Mouse (Mus musculus): Measurements from ENCODE around the gene Ptpre. TPM values are rescaled to one million over a fixed set of nuclear protein-coding genes. Genes with fewer than 3 reads are reported as not detected.

Ptpre gene
- polyA plus RNA-seq, 1 experiment from 2014 or later = 2.2 TPM

DNA sequence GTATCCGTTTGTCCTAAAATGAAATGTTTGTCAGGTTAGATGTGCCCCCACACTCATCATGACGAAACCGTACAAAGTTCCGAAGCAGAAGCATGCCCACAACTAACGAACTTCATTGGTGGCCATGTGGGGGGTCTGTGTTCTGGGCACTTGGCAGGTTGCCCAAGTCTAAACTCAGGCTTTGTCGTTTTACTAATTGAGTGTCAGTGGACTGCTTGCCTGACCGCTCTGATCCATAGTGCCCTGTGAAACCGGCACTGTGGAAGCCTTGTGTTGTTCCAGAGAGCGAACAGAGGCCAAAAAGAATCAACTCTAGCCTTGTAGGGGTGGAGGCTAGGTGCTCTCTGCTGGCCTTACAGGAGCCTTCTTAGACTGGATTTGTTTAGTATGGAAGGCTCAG lies 91.7 kb downstream of the Ptpre start:
- WGBS = 56% methylated on average over 9 of the region's 9 CpGs
- no peak overlapping the region for H3K4me2 ChIP-seq
- peaks cover 4% of the 10 kb centered on the region; the same call in 1 of the 2 replicates for H3K4me1 ChIP-seq (replicated peaks)
- no peak overlapping the region for H3K27ac ChIP-seq
- no peak for ATAC-seq (ENCODE audit: insufficient number of reproducible peaks, insufficient read depth, low FRiP score, low TSS enrichment, low read depth)
- peaks cover 7% of the 10 kb centered on the region for H3K9me3 ChIP-seq
- no peaks in the 10 kb centered on the region for H3K36me3 ChIP-seq
- H3K9ac ChIP-seq (replicated peaks) = no peak overlapping the region
- peaks cover 2% of the 10 kb centered on the region; the same call in 1 of the 2 replicates for H3K27me3 ChIP-seq
- H3K4me3 ChIP-seq (replicated peaks) = no peak overlapping the region

DNA sequence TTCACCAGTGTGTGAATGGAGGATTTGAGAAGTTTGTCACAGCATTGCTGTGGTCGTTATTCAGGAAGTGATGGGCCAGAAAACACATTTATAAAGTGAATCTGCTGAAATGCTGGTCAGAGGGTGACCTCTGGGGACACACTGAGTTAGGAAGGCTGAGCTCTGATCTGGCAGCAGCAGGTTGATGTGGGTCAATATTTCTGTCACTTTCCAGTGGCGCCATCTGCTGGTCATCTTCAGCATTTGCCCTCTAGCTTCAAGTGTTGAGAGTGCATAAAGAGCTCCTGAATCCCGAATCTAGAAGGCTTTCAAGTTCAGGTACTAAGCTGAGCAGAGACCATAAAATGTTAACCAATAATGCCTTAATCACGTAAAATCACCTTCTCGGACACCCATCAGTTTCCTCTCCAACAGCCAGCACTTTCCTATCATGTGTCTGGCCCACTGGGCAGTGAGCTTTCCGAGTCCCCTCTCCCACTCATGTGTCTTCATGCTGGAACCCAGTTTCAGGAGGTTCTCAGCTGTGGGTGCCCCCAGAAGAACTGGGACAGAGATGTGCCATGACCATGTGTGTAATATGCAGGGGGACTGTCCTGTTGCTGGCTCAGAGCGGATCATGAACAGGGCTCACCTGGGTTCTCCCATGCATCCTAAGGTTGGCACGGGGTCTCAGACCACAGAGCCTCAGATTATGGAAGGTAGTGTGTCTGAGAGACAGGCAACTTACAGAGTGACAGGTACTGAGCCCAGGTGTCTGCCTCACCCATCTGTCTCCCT lies 94.7 kb downstream of the Ptpre start:
- 55% methylated on average over 8 of the region's 8 CpGs for WGBS
- H3K27ac ChIP-seq = no peak overlapping the region
- H3K36me3 ChIP-seq = no peaks in the 10 kb centered on the region
- peaks cover 4% of the 10 kb centered on the region; the same call in 1 of the 2 replicates for H3K4me1 ChIP-seq (replicated peaks)
- ATAC-seq (ENCODE audit: insufficient number of reproducible peaks, insufficient read depth, low FRiP score, low TSS enrichment, low read depth) = no peak
- H3K9ac ChIP-seq (replicated peaks) = no peak overlapping the region
- no peak overlapping the region for H3K4me3 ChIP-seq (replicated peaks)
- H3K9me3 ChIP-seq = no peaks in the 10 kb centered on the region
- no peak overlapping the region for H3K4me2 ChIP-seq
- H3K27me3 ChIP-seq = peaks cover 2% of the 10 kb centered on the region; the same call in 1 of the 2 replicates

DNA sequence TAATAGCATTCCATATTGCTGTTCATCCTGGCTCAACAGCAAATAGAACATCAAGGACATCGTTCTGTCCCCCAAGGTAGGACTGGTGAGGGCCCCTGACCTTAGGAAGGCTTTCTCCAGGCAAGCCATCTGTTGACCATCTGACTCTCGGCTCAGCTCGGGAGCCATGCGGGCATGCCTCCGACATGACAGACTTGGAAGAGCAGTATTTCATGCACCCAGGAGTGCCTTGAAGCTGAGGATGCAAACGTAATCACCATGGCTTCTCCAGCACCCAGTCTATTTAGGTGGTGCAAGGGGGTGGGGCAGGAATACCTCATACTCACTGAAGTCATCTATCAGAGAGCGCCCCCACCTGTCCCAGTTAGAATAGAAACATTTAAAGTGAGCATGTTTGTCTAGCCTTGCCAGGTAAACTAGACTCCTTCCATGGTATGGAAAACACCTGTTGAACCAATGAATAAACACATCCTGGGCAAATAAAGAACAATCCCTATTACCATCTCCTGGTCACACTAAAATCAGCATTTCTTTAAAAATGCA lies 95.5 kb downstream of the Ptpre start:
- Histone ChIP-seq H3K4me1 (replicated peaks) (peaks cover 4% of the 10 kb centered on the region; the same call in 1 of the 2 replicates), H3K4me3 (replicated peaks) (no peak overlapping the region), H3K9ac (replicated peaks) (no peak overlapping the region), H3K36me3 (no peaks in the 10 kb centered on the region), H3K4me2 (no peak overlapping the region), H3K27ac (no peak overlapping the region), H3K27me3 (peaks cover 2% of the 10 kb centered on the region), H3K9me3 (no peaks in the 10 kb centered on the region)
- ATAC-seq (ENCODE audit: insufficient number of reproducible peaks, insufficient read depth, low FRiP score, low TSS enrichment, low read depth) = no peak
- 60% methylated on average over 7 of the region's 7 CpGs for WGBS

DNA sequence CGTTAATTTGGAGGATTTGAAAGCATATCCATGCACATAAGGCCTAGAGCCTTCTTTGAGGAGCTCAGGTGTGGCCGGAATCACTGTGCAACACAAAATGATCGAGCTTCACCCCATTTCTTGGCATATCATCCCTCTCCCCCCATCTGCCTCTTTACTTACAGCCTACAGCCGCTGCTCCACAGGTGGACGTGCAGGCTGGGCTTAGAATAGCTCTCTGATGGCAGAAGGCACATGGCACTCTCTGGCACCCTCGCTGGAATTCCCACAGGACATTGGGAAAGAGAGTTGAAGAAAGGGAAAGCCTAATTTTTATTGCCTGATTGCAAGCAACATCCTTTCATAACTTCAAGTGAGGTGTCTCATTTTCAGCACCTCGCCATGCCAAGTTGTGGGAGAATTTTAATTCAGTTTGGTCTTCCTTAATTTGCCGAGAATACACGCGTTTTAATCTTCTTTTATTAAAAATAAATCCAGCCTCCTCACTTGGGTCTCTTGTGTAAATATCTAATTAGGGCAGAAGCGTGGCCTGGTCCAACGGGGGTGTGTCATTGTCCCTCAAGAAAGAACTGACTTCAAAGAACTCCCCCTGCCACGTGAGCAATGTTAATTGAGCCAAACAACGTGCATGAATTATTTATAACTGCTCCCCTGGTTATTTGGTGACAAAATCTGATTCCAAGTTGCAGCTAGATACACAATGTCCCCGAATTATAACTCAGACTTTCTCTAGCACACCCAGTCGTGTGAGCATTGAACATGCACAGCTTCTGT lies 97.8 kb downstream of the Ptpre start:
- Histone ChIP-seq H3K9ac (replicated peaks) (no peak overlapping the region), H3K36me3 (no peaks in the 10 kb centered on the region), H3K4me2 (no peak overlapping the region), H3K9me3 (no peaks in the 10 kb centered on the region), H3K27me3 (peaks cover 2% of the 10 kb centered on the region), H3K27ac (no peak overlapping the region), H3K4me1 (replicated peaks) (no peaks in the 10 kb centered on the region), H3K4me3 (replicated peaks) (no peak overlapping the region)
- ATAC-seq (ENCODE audit: insufficient number of reproducible peaks, insufficient read depth, low FRiP score, low TSS enrichment, low read depth) = no peak
- WGBS = 74% methylated on average over 16 of the region's 16 CpGs

DNA sequence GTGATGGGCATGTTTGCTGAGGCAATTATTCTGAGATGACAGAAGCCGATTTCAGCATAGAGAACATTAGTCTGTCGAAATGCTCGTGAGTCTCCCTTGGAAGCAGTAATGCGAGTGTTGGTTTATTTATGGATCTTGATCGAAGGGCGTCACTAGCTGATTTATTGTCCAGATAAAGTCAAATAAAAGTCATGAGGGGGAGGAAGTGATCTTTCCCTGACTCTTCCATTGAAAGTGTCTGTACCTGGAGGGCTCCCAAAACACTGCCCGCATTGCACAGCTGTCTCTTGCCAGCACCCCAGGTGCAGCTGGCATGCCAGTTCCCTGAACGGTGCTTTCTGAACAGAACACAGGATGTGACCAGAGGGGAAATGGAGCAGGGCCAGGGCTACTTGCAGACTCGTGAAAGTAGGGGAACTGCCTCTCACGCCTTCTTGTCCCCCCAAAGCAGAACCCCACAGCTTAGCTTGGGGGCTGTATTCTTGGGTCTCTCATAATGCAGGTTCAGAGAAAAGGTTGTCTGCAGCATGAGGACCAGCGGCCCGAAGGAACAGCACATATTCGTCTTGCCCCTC lies 100.2 kb downstream of the Ptpre start:
- no peak for ATAC-seq (ENCODE audit: insufficient number of reproducible peaks, insufficient read depth, low FRiP score, low TSS enrichment, low read depth)
- Histone ChIP-seq H3K27me3 (peaks cover 4% of the 10 kb centered on the region; the same call in 1 of the 2 replicates), H3K4me3 (replicated peaks) (no peak overlapping the region), H3K4me2 (no peak overlapping the region), H3K9ac (replicated peaks) (no peak overlapping the region), H3K36me3 (no peaks in the 10 kb centered on the region), H3K4me1 (replicated peaks) (no peaks in the 10 kb centered on the region), H3K9me3 (no peaks in the 10 kb centered on the region), H3K27ac (no peak overlapping the region)
- 68% methylated on average over 13 of the region's 13 CpGs for WGBS

- Histone ChIP-seq H3K9me3 (no peaks in the 10 kb centered on the region), H3K36me3 (no peaks in the 10 kb centered on the region), H3K27ac (no peak overlapping the region), H3K4me2 (no peak overlapping the region), H3K4me3 (replicated peaks) (no peak overlapping the region), H3K9ac (replicated peaks) (no peak overlapping the region), H3K27me3 (peaks cover 4% of the 10 kb centered on the region; the same call in 1 of the 2 replicates), H3K4me1 (replicated peaks) (no peaks in the 10 kb centered on the region)
- no peak for ATAC-seq (ENCODE audit: insufficient number of reproducible peaks, insufficient read depth, low FRiP score, low TSS enrichment, low read depth)
- WGBS = 63% methylated on average over 2 of the region's 2 CpGs
Measured at GRCm38 (mm10) chr7:135639361-135639760, 102.1 kb downstream of the Ptpre start.

DNA sequence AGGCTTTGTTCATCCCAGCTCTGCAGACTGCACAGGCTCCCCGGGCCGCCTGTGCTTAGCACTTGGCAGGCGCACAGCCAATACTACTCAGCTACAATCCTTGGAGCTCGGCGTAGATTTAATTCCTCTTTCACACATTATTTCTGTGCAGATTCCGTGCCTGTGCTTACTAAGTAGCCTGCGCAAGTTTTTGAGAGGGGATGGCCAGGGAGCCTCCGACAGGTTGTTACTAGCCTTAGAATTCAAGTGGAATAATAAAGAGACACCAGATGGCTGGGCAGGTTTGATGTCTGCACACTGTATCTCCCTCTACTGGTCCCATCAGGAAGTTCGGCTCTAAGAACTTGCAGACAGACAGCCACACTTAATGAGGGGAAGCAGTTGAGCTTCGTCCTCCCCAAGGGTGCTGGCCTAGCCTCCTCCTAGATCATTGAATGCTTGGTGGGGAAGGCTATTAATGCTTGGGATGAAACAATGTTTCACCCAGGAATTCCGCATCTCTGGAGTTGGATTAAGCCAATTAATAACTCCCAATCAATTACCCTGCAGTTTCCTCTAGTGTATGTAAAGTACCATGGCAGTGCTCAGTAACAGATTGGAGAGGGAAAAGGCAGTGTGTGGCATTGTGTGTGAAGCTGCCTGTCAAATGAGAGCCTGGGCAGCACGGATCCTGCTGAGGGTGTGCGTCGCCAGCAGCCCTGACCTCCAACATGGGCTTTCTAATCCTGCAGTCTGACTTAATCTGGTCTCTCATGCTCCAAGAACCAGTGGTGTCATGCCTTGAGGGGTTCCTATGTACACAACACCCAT lies 104.6 kb downstream of the Ptpre start:
- no peak overlapping the region for H3K9ac ChIP-seq (replicated peaks)
- ATAC-seq (ENCODE audit: insufficient number of reproducible peaks, insufficient read depth, low FRiP score, low TSS enrichment, low read depth) = no peak

DNA sequence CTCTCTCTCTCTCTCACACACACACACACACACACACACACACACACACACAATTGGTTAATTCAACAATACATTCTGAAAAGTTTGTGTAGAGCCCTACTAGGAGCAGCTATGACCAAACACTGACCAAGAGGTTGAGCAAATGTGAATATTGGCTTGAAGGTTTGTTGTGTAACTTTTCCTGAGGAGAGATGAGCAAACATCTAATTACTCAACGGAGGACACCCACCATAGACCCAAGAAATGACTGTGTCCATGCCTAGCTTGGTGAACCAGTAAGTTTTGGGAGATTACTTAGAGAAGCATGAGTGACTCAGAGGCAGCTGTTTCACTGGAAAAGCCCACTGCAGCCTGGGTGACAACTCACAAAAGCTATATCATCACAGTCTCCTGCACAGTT lies 107.2 kb downstream of the Ptpre start:
- Histone ChIP-seq H3K36me3 (no peaks in the 10 kb centered on the region), H3K27me3 (peaks cover 4% of the 10 kb centered on the region; the same call in 1 of the 2 replicates), H3K9me3 (0 out of 2 replicates have a peak, but pooled peaks cover 3% of the 10 kb centered on the region), H3K27ac (no peak overlapping the region), H3K4me1 (replicated peaks) (no peaks in the 10 kb centered on the region), H3K4me2 (no peak overlapping the region), H3K4me3 (replicated peaks) (no peak overlapping the region), H3K9ac (replicated peaks) (no peak overlapping the region)
- WGBS = 91% methylated on average over 1 of the region's 1 CpGs
- ATAC-seq (ENCODE audit: insufficient number of reproducible peaks, insufficient read depth, low FRiP score, low TSS enrichment, low read depth) = no peak

More for the DNA sequence above, 104.6 kb downstream of the Ptpre start:
- H3K4me2 ChIP-seq = no peak overlapping the region
- peaks cover 4% of the 10 kb centered on the region; the same call in 1 of the 2 replicates for H3K27me3 ChIP-seq
- 66% methylated on average over 14 of the region's 14 CpGs for WGBS
- H3K36me3 ChIP-seq = no peaks in the 10 kb centered on the region
- no peaks in the 10 kb centered on the region for H3K9me3 ChIP-seq
- no peaks in the 10 kb centered on the region for H3K4me1 ChIP-seq (replicated peaks)
- no peak overlapping the region for H3K4me3 ChIP-seq (replicated peaks)
- H3K27ac ChIP-seq = no peak overlapping the region

GRCm38 (mm10) chr7:135646976-135647375 lies 109.7 kb downstream of the Ptpre start:
- Histone ChIP-seq H3K27ac (no peak overlapping the region), H3K27me3 (no peaks in the 10 kb centered on the region)

GRCm38 (mm10) chr7:135648821-135649220 lies 111.5 kb downstream of the Ptpre start:
- no peaks in the 10 kb centered on the region for H3K27me3 ChIP-seq
- no peak overlapping the region for H3K9ac ChIP-seq (replicated peaks)
- H3K4me3 ChIP-seq (replicated peaks) = no peak overlapping the region
- 0 out of 2 replicates have a peak, but pooled peaks cover 3% of the 10 kb centered on the region for H3K9me3 ChIP-seq
- no peak overlapping the region for H3K27ac ChIP-seq
- H3K4me1 ChIP-seq (replicated peaks) = peaks cover 10% of the 10 kb centered on the region
- ATAC-seq (ENCODE audit: insufficient number of reproducible peaks, insufficient read depth, low FRiP score, low TSS enrichment, low read depth) = no peak
- H3K4me2 ChIP-seq = no peak overlapping the region
- no peaks in the 10 kb centered on the region for H3K36me3 ChIP-seq
- 88% methylated on average over 8 of the region's 8 CpGs for WGBS

More at GRCm38 (mm10) chr7:135646976-135647375, 109.7 kb downstream of the Ptpre start:
- no peak overlapping the region for H3K4me3 ChIP-seq (replicated peaks)
- 0 out of 2 replicates have a peak, but pooled peaks cover 3% of the 10 kb centered on the region for H3K9me3 ChIP-seq
- no peak overlapping the region for H3K4me2 ChIP-seq
- 79% methylated on average over 6 of the region's 6 CpGs for WGBS
- H3K36me3 ChIP-seq = no peaks in the 10 kb centered on the region
- no peak overlapping the region for H3K9ac ChIP-seq (replicated peaks)
- no peak for ATAC-seq (ENCODE audit: insufficient number of reproducible peaks, insufficient read depth, low FRiP score, low TSS enrichment, low read depth)
- H3K4me1 ChIP-seq (replicated peaks) = no peaks in the 10 kb centered on the region
